Mouse (Mus musculus): Measurements from ENCODE around the gene Nt5c2.

The Nt5c2 gene

GRCm38 (mm10) chr19:46928136-46928535 lies 86.8 kb downstream of the Nt5c2 start:
- DNase-seq (ENCODE audit: low spot score), result no peak

GRCm38 (mm10) chr19:46926951-46927350 lies 88.0 kb downstream of the Nt5c2 start:
- DNase-seq (ENCODE audit: low spot score), result peak; percentile 43

- no peak for DNase-seq (ENCODE audit: low spot score)
These were observed 88.6 kb downstream of the Nt5c2 start for GRCm38 (mm10) chr19:46926357-46926756.

GRCm38 (mm10) chr19:46920571-46920970 lies 94.4 kb downstream of the Nt5c2 start:
- DNase-seq (ENCODE audit: low spot score), result no peak

GRCm38 (mm10) chr19:46915406-46916080 lies 99.4 kb downstream of the Nt5c2 start:
- DNase-seq (ENCODE audit: low spot score), result peak; percentile 27

GRCm38 (mm10) chr19:46913626-46914025 lies 101.3 kb downstream of the Nt5c2 start:
- DNase-seq (ENCODE audit: low spot score), result no peak

GRCm38 (mm10) chr19:46911492-46911891 lies 103.5 kb downstream of the Nt5c2 start:
- DNase-seq (ENCODE audit: low spot score), result no peak

- DNase-seq (ENCODE audit: low spot score), result peak; percentile 35
These were observed 106.0 kb downstream of the Nt5c2 start for GRCm38 (mm10) chr19:46908977-46909376.

GRCm38 (mm10) chr19:46908207-46908606 lies 106.7 kb downstream of the Nt5c2 start:
- no peak for DNase-seq (ENCODE audit: low spot score)

- DNase-seq (ENCODE audit: low spot score), result no peak
These were observed 109.0 kb downstream of the Nt5c2 start for GRCm38 (mm10) chr19:46905971-46906370.

GRCm38 (mm10) chr19:46905383-46905782 lies 109.6 kb downstream of the Nt5c2 start:
- DNase-seq (ENCODE audit: low spot score), result no peak

- DNase-seq (ENCODE audit: low spot score), result no peak
These were observed 110.0 kb downstream of the Nt5c2 start for GRCm38 (mm10) chr19:46904907-46905306.

- DNase-seq (ENCODE audit: low spot score), result no peak
These were observed 111.6 kb downstream of the Nt5c2 start for GRCm38 (mm10) chr19:46903379-46903778.

- peak; percentile 73 for DNase-seq (ENCODE audit: low spot score)
These were observed 113.6 kb downstream of the Nt5c2 start for GRCm38 (mm10) chr19:46901323-46901722.

GRCm38 (mm10) chr19:46900786-46901185 lies 114.2 kb downstream of the Nt5c2 start:
- no peak for DNase-seq (ENCODE audit: low spot score)

- DNase-seq (ENCODE audit: low spot score), result no peak
These were observed 115.1 kb downstream of the Nt5c2 start for GRCm38 (mm10) chr19:46899871-46900270.

GRCm38 (mm10) chr19:46899306-46899705 lies 115.6 kb downstream of the Nt5c2 start:
- peak; percentile 48 for DNase-seq (ENCODE audit: low spot score)

GRCm38 (mm10) chr19:46898222-46898621 lies 116.7 kb downstream of the Nt5c2 start:
- DNase-seq (ENCODE audit: low spot score), result no peak

GRCm38 (mm10) chr19:46897135-46897534 lies 117.8 kb downstream of the Nt5c2 start:
- DNase-seq (ENCODE audit: low spot score), result no peak

GRCm38 (mm10) chr19:46893484-46893883 lies 121.5 kb downstream of the Nt5c2 start:
- no peak for DNase-seq (ENCODE audit: low spot score)

GRCm38 (mm10) chr19:46892856-46893255 lies 122.1 kb downstream of the Nt5c2 start:
- no peak for DNase-seq (ENCODE audit: low spot score)

- DNase-seq (ENCODE audit: low spot score), result no peak
These were observed 124.3 kb downstream of the Nt5c2 start for GRCm38 (mm10) chr19:46890657-46891056.

GRCm38 (mm10) chr19:46889666-46890065 lies 125.3 kb downstream of the Nt5c2 start:
- DNase-seq (ENCODE audit: low spot score), result no peak

- DNase-seq (ENCODE audit: low spot score), result no peak
These were observed 127.0 kb downstream of the Nt5c2 start for GRCm38 (mm10) chr19:46887811-46888527.

Measured in lung, postnatal 25 days (tissue).